Mouse (Mus musculus) frontal cortex, postnatal 14 days (tissue): ENCODE results near the gene Gm45837.

Experiments
- DNase-seq, 2 experiments: peaks; one replicate each; pipeline ENCODE4 v3.0.0; 2022; ENCODE audit warnings: low spot score in 2 of 2

Gene Gm45837

DNA sequence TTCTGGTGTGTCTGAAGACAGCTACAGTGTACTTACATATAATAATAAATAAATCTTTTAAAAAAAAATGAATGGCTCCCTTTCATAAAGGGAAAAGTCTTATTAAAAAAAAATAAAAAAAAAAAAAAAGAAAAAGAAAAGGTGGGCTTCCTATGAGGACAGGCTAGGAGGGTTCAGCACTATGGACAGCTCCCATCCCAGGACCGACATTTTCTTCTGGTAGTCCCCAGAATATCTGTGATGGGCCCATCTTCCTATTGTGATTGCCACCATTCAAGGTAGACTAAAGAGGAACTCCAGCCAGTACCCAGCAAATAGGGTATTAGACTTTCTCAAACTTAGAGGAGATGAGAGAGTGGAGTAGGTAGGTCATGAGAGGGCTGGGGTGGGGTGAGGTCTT is 27.2 kb downstream of the Gm45837 start:
- DNase-seq = no peak

DNA sequence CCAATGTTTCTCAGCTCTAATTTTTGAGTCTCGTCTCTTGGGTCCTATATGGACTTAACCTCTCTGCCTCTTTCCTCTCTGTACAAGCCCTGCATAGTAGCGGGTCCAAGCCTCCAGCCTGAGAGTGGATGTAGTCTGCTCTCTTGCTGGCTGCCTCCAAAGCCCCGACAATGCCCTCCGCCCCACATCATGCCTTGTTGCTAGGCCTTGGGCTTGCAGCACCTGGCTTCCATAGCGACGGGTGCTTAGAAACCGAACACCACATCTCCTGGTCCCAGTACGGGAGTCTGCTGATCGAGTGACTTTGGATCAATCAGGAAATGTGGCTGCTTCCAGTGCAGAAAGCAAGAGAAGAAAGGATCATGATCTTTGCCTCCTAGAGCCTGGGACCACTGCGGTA is 32.4 kb downstream of the Gm45837 start:
- no peak for DNase-seq

DNA sequence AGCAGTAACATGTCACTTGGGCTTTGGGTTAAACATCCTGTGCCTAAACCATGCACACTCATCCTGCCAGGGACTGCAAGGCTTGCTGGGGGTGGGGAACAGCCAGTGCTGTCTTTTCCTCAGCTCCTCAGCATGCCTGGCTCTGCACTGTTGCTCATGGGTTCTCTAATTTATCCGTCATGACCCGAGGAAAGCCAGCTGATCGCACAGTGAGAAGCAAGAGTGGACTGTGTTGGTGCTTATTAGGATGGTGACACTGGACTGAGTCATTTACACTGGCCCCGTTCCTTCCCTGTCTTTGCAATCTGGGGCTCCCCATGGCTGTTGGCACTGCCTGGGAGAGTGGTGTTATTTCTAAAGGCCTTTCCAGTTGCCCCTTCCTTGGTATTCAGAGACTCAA is 33.5 kb downstream of the Gm45837 start:
- no peak for DNase-seq

DNA sequence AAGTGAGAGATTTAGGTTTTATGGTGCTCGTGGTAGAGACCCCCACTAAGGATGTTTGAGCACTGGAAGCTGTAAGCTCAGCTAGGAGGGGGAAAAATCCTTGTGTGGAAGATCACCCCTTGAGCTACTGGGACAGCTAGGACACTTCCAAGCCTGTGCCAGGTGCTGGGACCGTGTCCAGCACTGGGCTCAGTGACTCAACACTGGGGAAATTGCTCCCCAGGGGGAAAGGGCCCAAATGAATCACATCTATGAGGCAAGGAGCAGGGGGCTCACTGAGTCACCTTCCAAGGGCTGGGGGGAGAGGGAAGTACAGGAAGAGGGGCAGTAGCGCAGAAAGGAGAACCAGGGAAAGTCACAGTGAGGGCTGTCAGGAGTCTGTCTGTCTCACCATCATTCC is 39.2 kb downstream of the Gm45837 start:
- DNase-seq = no peak

DNA sequence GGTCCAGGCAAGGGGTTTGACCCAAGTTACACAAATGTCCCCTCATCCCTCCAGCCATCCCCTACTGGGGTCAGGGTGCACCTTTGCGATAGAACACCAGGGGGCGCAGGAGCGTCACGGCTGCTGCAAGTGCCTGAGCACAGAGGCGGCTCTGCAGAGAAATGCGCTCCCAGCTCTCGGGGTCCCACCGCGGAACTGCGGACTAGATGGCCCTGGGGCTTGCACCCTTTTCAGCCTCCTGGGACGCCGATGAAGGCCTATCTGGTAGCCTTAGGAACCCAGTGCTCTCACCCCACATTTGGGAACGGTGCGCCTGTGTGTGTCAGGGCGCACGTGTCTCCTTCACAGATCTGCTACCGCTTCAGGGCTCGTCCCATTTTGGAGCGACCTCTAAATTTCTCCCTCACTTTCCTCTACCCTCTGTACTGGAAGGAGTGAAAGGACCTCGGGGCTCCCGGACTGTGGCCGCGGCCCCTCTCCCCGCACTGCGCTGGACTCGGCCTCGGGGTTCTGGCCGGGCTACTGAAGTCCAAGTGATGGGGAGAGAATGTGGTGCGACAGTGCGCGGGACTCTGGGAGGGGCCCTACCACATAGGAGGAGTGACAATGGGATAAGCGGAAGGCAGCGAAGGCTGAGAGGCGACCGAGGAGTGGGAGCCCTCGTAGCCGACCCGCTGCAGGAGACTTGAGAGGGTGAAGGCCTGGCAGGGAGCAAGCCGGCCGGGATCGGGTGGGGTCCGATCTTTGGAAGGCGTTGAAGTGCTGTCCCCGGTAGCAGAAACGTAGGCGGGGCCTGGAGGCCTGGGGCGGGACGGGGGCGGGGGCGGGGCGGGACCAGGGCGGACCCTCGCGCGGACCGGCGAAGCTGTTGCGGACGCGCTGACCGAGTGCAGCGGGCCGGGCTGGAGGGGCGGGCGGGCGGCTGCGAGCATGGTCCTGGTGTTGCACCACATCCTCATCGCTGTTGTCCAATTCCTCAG is 40.0 kb downstream of the Gm45837 start:
- DNase-seq = peak; percentile 74 to 88

DNA sequence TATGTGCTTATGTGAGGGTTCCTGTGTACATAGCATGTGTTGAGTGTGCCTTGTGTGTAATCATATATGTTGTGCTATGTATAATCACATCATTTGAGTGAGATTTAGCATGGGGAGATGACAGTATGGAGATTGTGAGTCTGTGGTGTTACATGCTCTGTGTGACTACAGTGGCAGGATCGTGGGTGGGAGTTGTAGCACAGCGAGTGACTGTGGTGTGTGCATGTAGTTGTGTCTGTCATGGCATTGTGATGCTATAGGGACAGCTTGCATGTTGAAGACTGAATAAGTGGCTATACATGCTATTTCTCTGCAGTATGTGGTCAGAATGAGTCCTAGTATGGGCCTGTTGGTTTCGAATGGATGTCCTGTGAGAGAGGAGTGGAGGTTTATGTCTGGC is 42.0 kb downstream of the Gm45837 start:
- no peak for DNase-seq

DNA sequence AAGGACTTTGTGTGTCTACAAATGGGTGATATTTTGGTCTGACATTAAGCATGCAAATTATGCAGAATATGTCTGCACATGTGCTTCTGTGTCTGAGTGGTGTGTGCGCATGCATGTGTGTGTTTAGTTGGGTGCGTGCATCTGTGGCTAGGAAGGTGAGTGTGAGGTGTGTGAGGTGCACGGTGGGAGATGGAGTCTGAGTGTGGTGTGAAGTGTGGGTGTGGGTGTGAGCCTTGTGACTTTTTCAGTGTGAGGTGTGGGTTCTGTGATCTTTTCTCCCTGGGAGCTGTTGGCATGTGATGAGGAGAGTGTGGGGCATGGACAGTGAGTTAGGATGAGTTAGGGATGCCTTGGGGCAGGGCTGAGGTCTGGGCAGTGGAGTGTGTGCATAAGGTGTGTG is 42.6 kb downstream of the Gm45837 start:
- no peak for DNase-seq

DNA sequence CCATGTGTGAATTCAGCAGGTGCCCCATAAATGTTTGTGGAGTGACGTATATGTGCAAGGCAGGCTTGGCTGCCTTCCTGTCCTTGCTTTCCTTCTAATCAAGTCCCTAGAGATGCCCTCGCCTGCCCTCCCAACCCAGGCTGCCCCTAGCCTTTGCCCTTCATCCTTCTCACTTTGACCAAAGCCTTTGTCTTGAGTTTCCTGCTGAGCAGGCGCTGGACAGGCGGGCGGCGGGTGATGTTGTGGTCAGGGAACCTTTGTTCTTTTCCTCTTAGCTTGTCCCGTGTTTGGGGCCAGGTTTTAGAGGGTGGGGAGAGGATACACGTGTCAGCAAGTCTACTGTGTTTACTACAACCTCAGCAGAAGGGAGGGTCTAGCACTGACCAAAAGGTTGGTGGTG is 43.0 kb downstream of the Gm45837 start:
- no peak for DNase-seq

DNA sequence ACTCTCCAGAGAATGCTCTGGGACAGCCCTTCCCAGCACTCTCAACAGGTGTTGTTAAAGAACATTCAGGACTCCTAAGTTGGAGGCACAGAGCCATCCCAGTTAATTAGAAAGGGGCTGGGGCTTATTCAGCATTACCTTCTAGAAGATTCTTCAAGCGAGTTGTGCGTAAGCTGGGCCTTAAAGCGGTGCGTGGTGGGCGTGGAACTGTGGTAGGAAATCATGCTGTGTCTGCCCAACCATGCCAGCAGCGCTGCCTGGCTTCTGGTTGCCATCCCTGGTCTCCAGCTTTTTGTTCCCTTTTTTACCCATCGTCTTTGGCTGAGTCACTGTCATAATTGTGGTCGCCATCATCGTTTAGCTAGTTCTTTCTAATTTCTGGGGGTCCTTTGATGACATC is 43.8 kb downstream of the Gm45837 start:
- no peak for DNase-seq

DNA sequence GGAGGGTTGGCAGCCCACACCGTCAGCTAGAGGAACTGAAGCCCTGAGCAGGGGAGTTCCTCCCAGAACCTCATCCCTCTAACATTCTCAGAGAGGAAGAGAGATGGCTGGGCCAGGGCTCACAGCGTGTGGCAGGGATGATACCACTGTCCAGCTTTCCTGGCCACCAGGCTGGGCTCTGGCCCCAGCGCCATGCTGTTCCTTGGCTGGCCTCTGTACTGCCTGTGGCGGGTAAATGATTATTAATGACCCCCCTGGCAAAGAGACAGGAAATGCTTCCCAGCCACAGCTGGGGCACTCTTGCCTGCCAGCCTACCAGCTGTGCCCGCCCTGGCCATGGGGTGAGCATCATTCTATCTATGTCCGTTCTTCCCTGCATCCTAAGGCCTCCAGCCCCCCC is 44.5 kb downstream of the Gm45837 start:
- no peak for DNase-seq

DNA sequence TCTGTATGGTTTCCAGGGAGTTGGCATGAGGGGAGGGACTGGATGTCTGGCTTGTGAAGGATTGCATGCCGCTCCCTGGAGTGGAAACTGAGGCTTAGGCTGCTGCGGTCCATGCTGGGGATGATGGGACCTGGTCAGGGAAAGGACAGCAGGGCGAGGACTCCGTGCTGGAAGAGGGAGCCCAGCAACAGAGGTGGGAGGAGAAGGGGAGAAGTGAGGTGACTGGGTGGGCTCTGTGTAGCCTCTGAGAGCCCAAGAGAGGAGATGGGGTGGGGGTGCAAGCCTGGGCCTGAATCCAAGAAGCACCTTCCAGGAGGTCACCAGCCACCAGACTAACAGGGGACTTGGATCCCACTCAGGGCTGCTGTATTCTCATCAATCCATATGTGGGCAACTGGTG is 45.6 kb downstream of the Gm45837 start:
- no peak for DNase-seq

DNA sequence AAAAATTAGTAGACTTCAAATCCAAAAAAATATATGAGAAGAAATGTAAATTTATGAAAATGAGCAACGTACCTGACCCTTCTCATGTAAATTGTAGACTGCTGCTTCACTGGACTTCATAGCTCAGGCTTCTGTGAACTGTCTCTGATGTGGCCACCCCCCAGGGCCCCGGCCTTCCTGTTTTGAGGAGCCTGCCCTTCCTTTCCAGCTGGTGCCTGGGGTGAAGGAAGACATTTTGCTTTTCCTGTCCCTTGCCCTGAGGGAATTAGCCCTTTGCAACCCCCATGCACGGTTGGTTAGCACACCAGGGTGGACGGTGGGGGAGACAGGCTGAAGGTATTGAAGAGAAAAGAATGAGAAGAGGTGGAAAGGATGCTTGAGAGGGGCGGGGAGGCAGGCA is 46.1 kb downstream of the Gm45837 start:
- DNase-seq = no peak

DNA sequence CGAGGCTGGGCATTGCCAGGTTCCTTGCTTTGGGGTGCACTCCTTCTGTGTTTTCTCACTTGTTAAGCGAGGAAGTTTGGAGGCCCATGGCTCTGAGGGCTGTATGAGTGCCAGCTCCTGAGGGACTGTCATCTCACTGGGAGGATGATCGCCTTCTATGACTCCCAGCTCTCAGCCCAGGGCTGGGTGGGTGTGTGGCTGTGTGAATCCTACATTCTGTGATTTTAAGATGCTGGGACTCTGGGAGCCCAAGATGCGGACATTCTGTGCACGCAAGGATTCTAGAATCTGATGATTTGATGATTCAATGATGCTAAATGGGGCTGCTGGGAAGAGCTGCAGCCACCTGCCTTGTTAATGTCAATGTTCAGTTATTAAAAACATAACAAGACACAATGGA is 46.6 kb downstream of the Gm45837 start:
- DNase-seq = no peak

DNA sequence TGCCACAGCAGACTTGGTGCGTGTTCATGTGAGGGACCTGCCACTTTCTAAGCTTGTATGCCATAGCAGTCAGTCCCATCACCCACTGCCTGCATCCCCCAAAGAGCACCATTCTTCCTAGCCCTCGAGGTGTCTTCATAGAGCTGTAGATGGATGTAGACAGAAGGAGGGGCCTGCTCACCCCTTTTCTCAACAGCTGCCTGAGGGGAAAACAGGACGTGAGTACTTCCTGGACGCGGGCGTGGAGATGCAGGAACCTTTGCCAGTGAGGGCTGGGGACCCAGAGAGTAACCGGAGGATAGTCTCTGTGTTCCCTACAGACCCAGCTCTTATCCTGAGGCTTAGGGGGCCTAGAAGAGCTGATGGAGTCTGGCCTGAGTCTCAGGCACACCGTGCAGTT is 47.1 kb downstream of the Gm45837 start:
- DNase-seq = no peak

DNA sequence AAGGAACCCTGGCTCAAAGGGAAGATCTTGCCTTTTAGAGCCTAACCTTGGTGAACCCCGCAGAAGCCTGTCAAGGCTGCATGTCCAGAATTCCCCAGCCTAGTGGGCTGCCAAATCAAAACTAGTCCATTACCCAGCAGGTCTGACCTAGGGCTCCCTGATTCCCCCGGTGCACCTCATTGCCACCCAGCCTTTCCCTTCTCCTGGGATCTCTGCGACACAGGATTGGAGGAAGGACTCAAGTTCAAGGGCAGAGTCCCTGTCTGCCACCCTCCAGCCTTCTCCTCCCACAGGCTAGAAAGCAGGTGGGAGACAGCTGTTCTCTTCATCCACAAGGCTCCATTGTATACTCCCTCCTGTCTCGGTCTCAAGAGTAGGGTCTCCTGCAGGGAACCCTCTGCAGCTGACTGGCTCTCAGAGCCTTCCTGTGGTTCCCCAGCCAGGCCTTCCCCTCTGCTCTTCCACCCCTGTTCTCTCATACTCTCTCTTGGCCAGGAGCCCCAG is 47.6 kb downstream of the Gm45837 start:
- no peak for DNase-seq

DNA sequence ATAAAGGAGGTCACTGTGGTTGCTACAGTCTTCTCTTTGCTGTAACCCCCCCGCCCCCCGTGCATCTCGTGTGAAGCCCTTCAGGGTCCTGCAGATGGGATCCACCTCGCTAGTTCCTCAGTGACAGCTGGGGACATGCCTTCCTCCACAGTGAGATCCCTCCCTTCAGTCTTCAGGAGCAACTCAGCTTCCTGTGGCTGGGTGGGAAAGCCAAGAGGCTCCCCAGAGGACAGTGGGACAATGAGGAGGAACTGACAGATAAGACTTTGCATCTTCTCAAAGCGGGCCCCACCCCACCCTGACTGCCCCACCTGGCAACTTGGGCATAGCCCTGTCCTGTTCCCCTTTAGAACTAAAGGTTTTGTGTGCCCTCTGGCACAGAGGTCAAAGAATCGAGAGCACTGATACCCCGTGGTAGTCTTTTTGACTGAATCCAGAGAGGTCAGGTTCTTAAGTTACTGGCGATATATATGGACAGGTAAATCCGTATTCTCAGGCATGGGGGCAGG is 48.7 kb downstream of the Gm45837 start:
- no peak for DNase-seq

DNA sequence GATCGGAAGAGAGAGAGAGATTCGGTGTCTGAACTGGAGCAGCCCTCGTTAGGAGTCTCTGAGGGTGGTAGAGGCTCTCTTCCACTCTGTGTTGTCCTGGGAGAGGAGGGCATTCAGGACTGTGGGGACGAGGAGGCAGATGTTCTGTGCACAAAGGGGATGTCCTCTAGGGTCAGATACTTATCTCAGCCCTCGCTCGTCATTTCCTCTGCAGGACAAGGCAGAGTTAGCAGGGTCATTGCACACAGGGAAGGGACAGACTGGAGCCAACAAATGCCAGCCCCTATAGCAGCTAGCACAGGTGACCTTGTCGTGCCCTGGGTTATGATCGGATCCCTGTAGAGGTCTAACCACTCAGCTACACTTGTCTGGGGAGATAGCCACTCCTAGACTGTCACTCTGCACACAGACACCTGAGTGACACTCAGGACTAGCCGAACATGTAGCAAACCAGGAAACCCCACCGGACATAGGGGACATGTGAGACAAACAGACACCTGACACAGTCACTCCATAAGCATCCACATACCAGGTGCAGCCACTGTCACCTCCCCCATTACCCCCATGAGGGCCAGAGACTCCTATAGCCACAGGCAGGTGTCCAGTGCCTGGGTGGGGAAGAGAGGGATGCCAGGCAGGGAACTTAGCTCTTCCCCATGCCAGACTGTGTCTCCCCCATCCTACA is 49.4 kb downstream of the Gm45837 start:
- no peak for DNase-seq

DNA sequence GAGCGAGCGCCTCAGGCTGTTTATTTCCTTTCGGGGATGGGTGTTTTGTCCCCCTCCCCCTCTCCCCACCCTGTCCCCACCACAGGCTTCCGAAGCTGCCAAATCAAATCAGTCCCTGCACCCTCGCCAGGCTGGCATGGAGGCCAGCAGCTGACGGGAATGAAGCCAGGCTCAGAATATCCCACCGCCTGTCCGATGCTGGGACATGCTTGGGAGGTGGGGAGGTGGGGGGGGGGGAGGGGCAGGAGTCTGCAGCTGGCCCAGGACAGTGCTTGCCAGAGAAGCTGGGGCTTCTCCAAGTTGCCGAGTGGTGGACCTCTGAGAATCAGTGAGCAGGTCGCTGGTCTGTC is 49.9 kb downstream of the Gm45837 start:
- no peak for DNase-seq

DNA sequence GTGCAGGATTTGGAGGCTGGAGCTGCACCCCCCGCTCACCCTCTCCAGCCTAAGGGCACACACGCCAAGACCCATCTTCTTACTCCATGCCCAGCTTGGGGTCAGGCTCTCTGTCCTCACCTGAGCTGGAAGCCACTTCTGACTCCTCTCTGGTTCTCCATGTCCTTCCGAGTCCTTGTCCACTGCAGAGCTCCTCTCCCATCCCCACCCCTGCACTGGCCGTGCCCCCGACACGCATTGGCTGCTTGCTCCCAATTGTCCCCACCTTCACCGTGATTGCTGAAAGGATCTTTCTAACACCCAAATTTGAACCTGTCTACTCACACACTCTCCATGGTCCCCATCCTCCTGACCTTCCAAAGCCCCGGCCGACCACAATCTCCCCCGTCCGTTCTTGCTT is 50.9 kb downstream of the Gm45837 start:
- DNase-seq = no peak

DNA sequence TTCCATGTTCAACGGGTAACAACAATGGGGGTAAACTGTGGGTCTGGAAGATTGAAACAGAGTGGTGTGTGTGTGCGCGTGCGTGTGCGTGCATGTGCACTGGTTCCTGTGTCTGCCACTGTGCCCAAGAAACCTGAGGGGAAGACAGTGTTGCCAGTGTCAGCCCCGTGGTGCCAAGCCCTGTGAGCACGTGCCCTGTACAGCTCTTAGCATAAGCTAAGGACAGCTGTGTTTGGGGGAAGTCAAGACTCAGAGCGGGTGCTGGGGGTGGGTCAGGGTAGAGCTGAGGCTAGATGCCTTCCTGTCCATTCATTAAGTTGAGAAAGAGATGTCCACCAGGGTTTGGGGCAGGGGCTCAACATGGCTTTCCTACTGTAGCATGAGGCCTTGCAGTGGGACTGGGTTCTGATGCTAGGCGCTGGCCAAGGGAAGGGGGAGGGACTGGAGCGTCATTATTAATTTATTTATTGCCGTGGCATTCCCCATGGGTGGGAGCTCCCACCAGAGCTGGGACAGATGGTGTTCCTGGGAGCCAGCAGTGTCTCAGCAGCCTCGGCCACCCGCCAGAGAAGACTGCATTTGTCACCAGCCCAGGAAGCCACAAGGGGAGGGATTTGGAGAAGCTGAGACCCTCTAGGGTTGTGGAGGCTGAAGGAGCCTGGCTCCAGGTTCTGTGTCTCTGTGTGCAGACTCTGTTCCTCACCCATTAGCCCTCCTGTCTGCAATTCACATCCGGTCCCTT is 51.8 kb downstream of the Gm45837 start:
- DNase-seq = no peak

DNA sequence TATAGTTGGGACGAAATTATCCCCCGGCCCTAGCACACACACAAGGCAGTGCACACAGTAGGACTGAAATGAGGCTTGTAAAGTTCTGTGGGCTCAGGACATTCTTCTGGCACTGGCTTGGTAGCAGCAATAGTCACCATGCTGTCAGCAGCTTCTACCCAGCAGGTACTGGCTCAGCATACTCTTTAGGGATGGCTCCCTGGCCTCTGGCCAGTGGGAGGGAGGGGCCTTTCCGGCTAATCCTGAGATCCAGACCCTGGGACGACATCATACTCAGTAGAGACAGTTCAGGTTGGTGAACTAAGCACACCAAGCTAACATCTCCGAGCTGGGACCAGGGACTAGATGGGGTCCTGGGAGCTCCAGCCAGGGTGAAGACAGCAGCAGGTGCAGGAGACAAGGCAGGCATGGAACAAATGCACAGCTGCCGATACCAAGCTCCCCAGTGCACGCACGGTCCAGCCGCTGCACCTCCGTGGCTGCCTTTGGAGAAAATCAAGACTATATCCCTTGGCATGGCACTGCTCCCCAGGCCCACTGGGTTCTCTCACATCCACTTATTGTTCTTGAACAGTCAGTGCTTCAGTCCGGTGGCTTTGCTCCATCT is 53.1 kb downstream of the Gm45837 start:
- no peak for DNase-seq

DNA sequence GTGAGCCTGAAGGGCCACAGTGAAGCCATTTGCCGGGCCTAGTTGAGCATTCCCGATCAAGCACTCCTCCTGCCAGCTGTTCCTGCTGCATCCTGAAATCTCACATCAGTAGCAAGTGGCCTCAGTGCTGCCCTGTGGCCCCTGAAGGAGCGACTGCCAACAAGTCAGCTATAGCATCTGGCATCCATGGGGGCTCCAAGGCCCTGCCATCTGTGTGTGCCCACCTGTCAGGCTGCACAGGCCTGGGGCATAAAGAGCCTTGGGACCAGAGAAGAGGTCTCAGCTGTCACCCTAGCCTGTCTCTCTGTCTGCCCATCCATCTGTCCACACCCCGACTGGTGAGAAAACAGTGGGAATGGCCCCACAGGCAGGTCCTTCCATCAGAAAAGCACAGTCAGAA is 54.2 kb downstream of the Gm45837 start:
- DNase-seq = no peak
